Mouse (Mus musculus): ENCODE results near the gene Spata3. TPM values are rescaled to one million over a fixed set of nuclear protein-coding genes. Genes with fewer than 3 reads are reported as not detected.
A peak's percentile ranks its signal among the peaks of the same experiment; 100 is the strongest.

Gene Spata3
- not detected in 2 replicates for polyA plus RNA-seq (2011; ENCODE audit: insufficient read depth, insufficient read length, low read depth, missing spikeins)

GRCm38 (mm10) chr1:86016516-86016915 lies at the start of gene Spata3:
Spata3 (plus strand) TSS chr1:86016816.
- Histone ChIP-seq H3K9ac (ENCODE audit: low read depth, poor library complexity, severe bottlenecking) (no peak within 1 kb of the TSS), H3K4me1 (ENCODE audit: control insufficient read depth, insufficient read depth, low read length) (no peaks in the 10 kb centered on the region), H3K4me3 (ENCODE audit: low read depth, low read length) (peak within 1 kb of the TSS; percentile 7), H3K27ac (ENCODE audit: insufficient read depth, low read length) (no peak within 1 kb of the TSS), H3K9me3 (replicated peaks; ENCODE audit: control insufficient read depth, insufficient read depth, low read length, poor library complexity, severe bottlenecking) (peaks cover 13% of the 10 kb centered on the region), H3K27me3 (ENCODE audit: control insufficient read depth, insufficient read depth, low read length, poor library complexity, severe bottlenecking) (peaks cover 2% of the 10 kb centered on the region; the same call in 1 of the 2 replicates), H3K36me3 (ENCODE audit: control insufficient read depth, insufficient read depth, low read length, poor library complexity, severe bottlenecking) (no peaks in the 10 kb centered on the region)
- TF ChIP-seq EP300 (IDR thresholded peaks at IDR 0.05; ENCODE audit: insufficient read depth, low read depth, low read length) (no peak), POLR2A (IDR thresholded peaks at IDR 0.05; ENCODE audit: insufficient read depth, low read length) (no peak), CTCF (IDR thresholded peaks at IDR 0.05; ENCODE audit: low read depth, low read length) (no peak)

- TF ChIP-seq CTCF (IDR thresholded peaks at IDR 0.05; ENCODE audit: low read depth, low read length) (no peak), EP300 (IDR thresholded peaks at IDR 0.05; ENCODE audit: insufficient read depth, low read depth, low read length) (no peak), POLR2A (IDR thresholded peaks at IDR 0.05; ENCODE audit: insufficient read depth, low read length) (no peak)
- Histone ChIP-seq H3K27me3 (ENCODE audit: control insufficient read depth, insufficient read depth, low read length, poor library complexity, severe bottlenecking) (no peaks in the 10 kb centered on the region), H3K36me3 (ENCODE audit: control insufficient read depth, insufficient read depth, low read length, poor library complexity, severe bottlenecking) (no peaks in the 10 kb centered on the region), H3K4me3 (ENCODE audit: low read depth, low read length) (no peak overlapping the region), H3K4me1 (ENCODE audit: control insufficient read depth, insufficient read depth, low read length) (no peaks in the 10 kb centered on the region), H3K9me3 (replicated peaks; ENCODE audit: control insufficient read depth, insufficient read depth, low read length, poor library complexity, severe bottlenecking) (no peaks in the 10 kb centered on the region), H3K27ac (ENCODE audit: insufficient read depth, low read length) (no peak overlapping the region), H3K9ac (ENCODE audit: low read depth, poor library complexity, severe bottlenecking) (no peak overlapping the region)
These were observed 47.5 kb upstream of the Spata3 start for GRCm38 (mm10) chr1:85969081-85969480.

- Histone ChIP-seq H3K36me3 (ENCODE audit: control insufficient read depth, insufficient read depth, low read length, poor library complexity, severe bottlenecking) (no peaks in the 10 kb centered on the region), H3K4me3 (ENCODE audit: low read depth, low read length) (no peak overlapping the region), H3K9me3 (replicated peaks; ENCODE audit: control insufficient read depth, insufficient read depth, low read length, poor library complexity, severe bottlenecking) (no peaks in the 10 kb centered on the region), H3K27me3 (ENCODE audit: control insufficient read depth, insufficient read depth, low read length, poor library complexity, severe bottlenecking) (no peaks in the 10 kb centered on the region), H3K4me1 (ENCODE audit: control insufficient read depth, insufficient read depth, low read length) (no peaks in the 10 kb centered on the region), H3K27ac (ENCODE audit: insufficient read depth, low read length) (no peak overlapping the region), H3K9ac (ENCODE audit: low read depth, poor library complexity, severe bottlenecking) (no peak overlapping the region)
- no peak for TF ChIP-seq CTCF (IDR thresholded peaks at IDR 0.05; ENCODE audit: low read depth, low read length)
- TF ChIP-seq POLR2A (IDR thresholded peaks at IDR 0.05; ENCODE audit: insufficient read depth, low read length): no peak
- no peak for TF ChIP-seq EP300 (IDR thresholded peaks at IDR 0.05; ENCODE audit: insufficient read depth, low read depth, low read length)
These were observed 47.1 kb upstream of the Spata3 start for GRCm38 (mm10) chr1:85969519-85969918.

DNA sequence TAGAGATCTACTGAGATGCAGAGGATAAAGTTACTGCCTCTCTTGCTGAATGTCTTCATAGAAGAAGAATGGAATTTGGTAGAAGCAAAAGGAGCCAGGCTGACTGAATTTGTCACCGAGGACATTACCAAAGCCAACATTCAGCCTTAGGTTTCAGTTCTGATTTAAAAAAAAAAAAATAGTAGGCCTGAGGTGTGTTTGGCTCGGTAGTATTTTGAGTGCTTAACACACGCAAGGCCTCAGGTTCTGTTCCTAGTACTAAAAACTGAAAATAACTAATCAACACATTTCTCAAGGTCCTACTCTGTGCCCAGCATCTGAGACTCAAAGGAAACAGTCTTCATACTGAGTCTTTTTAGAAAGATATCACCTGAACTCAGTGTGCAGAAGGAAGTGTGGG lies 45.5 kb upstream of the Spata3 start:
- Histone ChIP-seq H3K9me3 (replicated peaks; ENCODE audit: control insufficient read depth, insufficient read depth, low read length, poor library complexity, severe bottlenecking) (no peaks in the 10 kb centered on the region), H3K4me3 (ENCODE audit: low read depth, low read length) (no peak overlapping the region), H3K4me1 (ENCODE audit: control insufficient read depth, insufficient read depth, low read length) (no peaks in the 10 kb centered on the region), H3K27ac (ENCODE audit: insufficient read depth, low read length) (no peak overlapping the region), H3K36me3 (ENCODE audit: control insufficient read depth, insufficient read depth, low read length, poor library complexity, severe bottlenecking) (no peaks in the 10 kb centered on the region), H3K27me3 (ENCODE audit: control insufficient read depth, insufficient read depth, low read length, poor library complexity, severe bottlenecking) (no peaks in the 10 kb centered on the region), H3K9ac (ENCODE audit: low read depth, poor library complexity, severe bottlenecking) (no peak overlapping the region)
- TF ChIP-seq CTCF (IDR thresholded peaks at IDR 0.05; ENCODE audit: low read depth, low read length) (no peak), POLR2A (IDR thresholded peaks at IDR 0.05; ENCODE audit: insufficient read depth, low read length) (no peak), EP300 (IDR thresholded peaks at IDR 0.05; ENCODE audit: insufficient read depth, low read depth, low read length) (no peak)

- no peak overlapping the region for H3K9ac ChIP-seq (ENCODE audit: low read depth, poor library complexity, severe bottlenecking)
- no peaks in the 10 kb centered on the region for H3K4me1 ChIP-seq (ENCODE audit: control insufficient read depth, insufficient read depth, low read length)
- no peaks in the 10 kb centered on the region for H3K36me3 ChIP-seq (ENCODE audit: control insufficient read depth, insufficient read depth, low read length, poor library complexity, severe bottlenecking)
- no peak overlapping the region for H3K27ac ChIP-seq (ENCODE audit: insufficient read depth, low read length)
- H3K4me3 ChIP-seq (ENCODE audit: low read depth, low read length): no peak overlapping the region
- no peaks in the 10 kb centered on the region for H3K9me3 ChIP-seq (replicated peaks; ENCODE audit: control insufficient read depth, insufficient read depth, low read length, poor library complexity, severe bottlenecking)
- no peak for TF ChIP-seq CTCF (IDR thresholded peaks at IDR 0.05; ENCODE audit: low read depth, low read length)
- no peak for TF ChIP-seq POLR2A (IDR thresholded peaks at IDR 0.05; ENCODE audit: insufficient read depth, low read length)
- no peak for TF ChIP-seq EP300 (IDR thresholded peaks at IDR 0.05; ENCODE audit: insufficient read depth, low read depth, low read length)
- no peaks in the 10 kb centered on the region for H3K27me3 ChIP-seq (ENCODE audit: control insufficient read depth, insufficient read depth, low read length, poor library complexity, severe bottlenecking)
These were observed 44.3 kb upstream of the Spata3 start for GRCm38 (mm10) chr1:85972341-85972740.

GRCm38 (mm10) chr1:85973468-85973877 lies 43.1 kb upstream of the Spata3 start:
- Histone ChIP-seq H3K36me3 (ENCODE audit: control insufficient read depth, insufficient read depth, low read length, poor library complexity, severe bottlenecking) (no peaks in the 10 kb centered on the region), H3K9ac (ENCODE audit: low read depth, poor library complexity, severe bottlenecking) (no peak overlapping the region), H3K27ac (ENCODE audit: insufficient read depth, low read length) (no peak overlapping the region), H3K9me3 (replicated peaks; ENCODE audit: control insufficient read depth, insufficient read depth, low read length, poor library complexity, severe bottlenecking) (no peaks in the 10 kb centered on the region), H3K27me3 (ENCODE audit: control insufficient read depth, insufficient read depth, low read length, poor library complexity, severe bottlenecking) (no peaks in the 10 kb centered on the region), H3K4me3 (ENCODE audit: low read depth, low read length) (no peak overlapping the region), H3K4me1 (ENCODE audit: control insufficient read depth, insufficient read depth, low read length) (no peaks in the 10 kb centered on the region)
- TF ChIP-seq EP300 (IDR thresholded peaks at IDR 0.05; ENCODE audit: insufficient read depth, low read depth, low read length): no peak
- no peak for TF ChIP-seq CTCF (IDR thresholded peaks at IDR 0.05; ENCODE audit: low read depth, low read length)
- no peak for TF ChIP-seq POLR2A (IDR thresholded peaks at IDR 0.05; ENCODE audit: insufficient read depth, low read length)

Measured in ES-Bruce4 (cell line).